Mouse (Mus musculus) CH12.LX (cell line): ENCODE data around the gene Aldh4a1. TPM values are rescaled to one million over a fixed set of nuclear protein-coding genes. Genes with fewer than 3 reads are reported as not detected.

Experiments
- DNase-seq: peaks from one replicate; pipeline ENCODE4 v3.0.0-alpha.2; 2013; ENCODE audit errors: extremely low read depth
- H3K27ac ChIP-seq: 2 replicates; pipeline ENCODE4 v1.5.1; 2012; ENCODE audit warnings: low read depth, mild to moderate bottlenecking, control low read depth, moderate library complexity; ENCODE audit not compliant: insufficient read depth
- H3K27me3 ChIP-seq: replicated peaks from 2 replicates; pipeline ENCODE3; 2012; ENCODE audit warnings: inconsistent platforms
- H3K36me3 ChIP-seq, 2 experiments: replicated peaks in 1 of 2; 2 replicates each; pipeline versions ENCODE3 to v1.6.1; 2012; ENCODE audit warnings: inconsistent platforms in 1 of 2, low read length in 1 of 2, mild to moderate bottlenecking in 1 of 2, mixed read lengths in 1 of 2, moderate library complexity in 1 of 2; ENCODE audit not compliant: control insufficient read depth in 1 of 2, insufficient read depth in 1 of 2
- H3K4me1 ChIP-seq, 2 experiments: 2 replicates each; pipeline ENCODE4 v1.6.1; 2012; ENCODE audit warnings: inconsistent platforms in 1 of 2, moderate library complexity in 1 of 2; ENCODE audit not compliant: insufficient read depth in 2 of 2, control insufficient read depth in 1 of 2
- H3K4me2 ChIP-seq: 2 replicates; pipeline ENCODE4 v1.6.1; 2012; ENCODE audit warnings: low read depth, mild to moderate bottlenecking, control low read depth; ENCODE audit not compliant: poor library complexity, insufficient read depth, severe bottlenecking
- H3K4me3 ChIP-seq, 3 experiments: fragments of 150-350 bp in 1 of 3; sonication (generic) in 1 of 3; replicated peaks in 1 of 3; 2 replicates each; pipeline versions ENCODE3 to v1.5.1; 2011 to 2012; ENCODE audit warnings: low read depth in 2 of 3, low read length in 2 of 3, mild to moderate bottlenecking in 2 of 3, moderate library complexity in 2 of 3, control low read depth in 1 of 3, improper control_type of control experiment in 1 of 3, inconsistent platforms in 1 of 3, mixed read lengths in 1 of 3; ENCODE audit not compliant: poor library complexity in 1 of 3
- H3K79me2 ChIP-seq: replicated peaks from 2 replicates; pipeline ENCODE4 v1.6.1; 2012; ENCODE audit warnings: mild to moderate bottlenecking, moderate library complexity; ENCODE audit not compliant: control insufficient read depth, poor library complexity, insufficient read depth, severe bottlenecking; ENCODE audit errors: extremely low read depth
- H3K9ac ChIP-seq: 2 replicates; pipeline ENCODE4 v1.6.1; 2012; ENCODE audit warnings: low read depth, mild to moderate bottlenecking, control low read depth, moderate library complexity; ENCODE audit not compliant: insufficient read depth
- H3K9me3 ChIP-seq: replicated peaks from 2 replicates; pipeline ENCODE3; 2012; ENCODE audit warnings: low read length, inconsistent platforms, mixed read lengths
- BHLHE40 ChIP-seq: IDR thresholded peaks from 2 replicates; pipeline ENCODE4 v1.6.1; 2011; ENCODE audit warnings: mild to moderate bottlenecking, low read depth, low read length, improper control_type of control experiment
- CHD1 ChIP-seq: IDR thresholded peaks from 2 replicates; pipeline ENCODE4 v1.6.1; 2012; ENCODE audit warnings: low read depth, low read length, improper control_type of control experiment, inconsistent platforms
- CHD2 ChIP-seq: IDR thresholded peaks from 2 replicates; pipeline ENCODE4 v1.6.1; 2011; ENCODE audit warnings: low read length, improper control_type of control experiment
- IRF4 ChIP-seq: IDR thresholded peaks from 2 replicates; pipeline ENCODE4 v1.6.1; 2014; ENCODE audit warnings: low read depth, mild to moderate bottlenecking, inconsistent platforms, low read length, improper control_type of control experiment
- KAT2A ChIP-seq: IDR thresholded peaks from 2 replicates; pipeline ENCODE4 v1.6.1; 2012; ENCODE audit warnings: low read length, improper control_type of control experiment, inconsistent platforms; ENCODE audit not compliant: insufficient replicate concordance
- MAFK ChIP-seq: IDR thresholded peaks from 2 replicates; pipeline ENCODE4 v1.6.1; 2011; ENCODE audit warnings: low read length, improper control_type of control experiment; ENCODE audit not compliant: insufficient replicate concordance
- MAZ ChIP-seq: IDR thresholded peaks from 2 replicates; pipeline ENCODE4 v1.6.1; 2012; ENCODE audit warnings: low read depth, mild to moderate bottlenecking, inconsistent platforms, low read length, improper control_type of control experiment, moderate library complexity
- MEF2A ChIP-seq: IDR thresholded peaks from 2 replicates; pipeline ENCODE4 v1.6.1; 2014; ENCODE audit warnings: low read depth, mild to moderate bottlenecking, inconsistent platforms, low read length, improper control_type of control experiment, borderline replicate concordance
- MXI1 ChIP-seq: IDR thresholded peaks from 2 replicates; pipeline ENCODE4 v1.6.1; 2011; ENCODE audit warnings: mild to moderate bottlenecking, low read depth, low read length, improper control_type of control experiment
- PAX5 ChIP-seq: IDR thresholded peaks from 2 replicates; pipeline ENCODE4 v1.6.1; 2012; ENCODE audit warnings: low read length, inconsistent platforms, mixed read lengths
- SIN3A ChIP-seq: IDR thresholded peaks from 2 replicates; pipeline ENCODE4 v1.6.1; 2012; ENCODE audit warnings: low read length, improper control_type of control experiment, inconsistent platforms
- TBP ChIP-seq: conservative IDR thresholded peaks from 2 replicates; pipeline ENCODE4 v1.6.1; 2011; ENCODE audit warnings: low read depth, low read length, improper control_type of control experiment
- ZMIZ1 ChIP-seq: IDR thresholded peaks from 2 replicates; pipeline ENCODE4 v1.6.1; 2012; ENCODE audit warnings: low read depth, mild to moderate bottlenecking, inconsistent platforms, low read length, improper control_type of control experiment
- dilution Hi-C: fragments of 300-500 bp; cut with MboI; formaldehyde crosslinking; loops from 2 replicates; pipeline ENCODE4 v1.14.3; 2020; ENCODE audit warnings: low sequenced_read_pairs; ENCODE audit not compliant: extremely low pct_unique_long_range_greater_than_20kb, extremely low pct_ligation_motif_present
- in situ Hi-C: fragments of 300-500 bp; cut with MboI; formaldehyde crosslinking; loops from 3 replicates; pipeline ENCODE4 v1.14.3; 2019; ENCODE audit warnings: low sequenced_read_pairs, low pct_ligation_motif_present, low pct_unique_long_range_greater_than_20kb, mixed read lengths
- polyA plus RNA-seq: library from polyadenylated mRNA; unstranded; fragments of >175 nt; gene quantifications from 2 replicates; pipeline ENCODE4 v1.2.1, GENCODE M21; 2012; ENCODE audit warnings: low read depth; ENCODE audit not compliant: insufficient read length
- total RNA-seq, 2 experiments: library from RNA; depleted of rRNA; stranded (reverse); fragments of 300-350 nt in 1 of 2; fragments of >200 nt in 1 of 2; gene quantifications; 2 replicates each; pipeline ENCODE4 v1.2.3; 2012 to 2014

The Aldh4a1 gene
- total and polyA plus RNA-seq, 3 experiments = 6.5 to 18.0 (median 6.5) TPM

DNA sequence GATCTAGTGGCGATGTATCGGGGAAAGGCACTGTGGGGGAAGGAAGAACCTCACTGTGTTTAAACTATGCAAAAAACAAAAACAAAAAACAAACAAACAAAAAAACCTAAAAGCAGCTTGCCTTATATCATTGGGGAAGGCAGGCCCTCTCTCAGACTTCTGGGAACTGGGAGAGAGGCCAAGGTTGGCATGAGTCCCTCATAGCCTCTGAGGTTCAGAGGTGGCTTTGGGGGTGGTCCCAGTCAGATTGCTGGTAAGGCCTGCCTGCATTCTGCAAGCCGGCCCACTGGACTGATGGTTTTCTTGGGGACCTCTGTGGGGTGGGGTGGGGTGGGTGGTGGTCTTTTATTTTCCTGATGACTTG, 5.7 kb upstream of the Aldh4a1 start:
- dilution Hi-C loops (no loop called here), in situ Hi-C loops (no loop called here)
- peak; percentile 71; the same call in 1 of the 2 replicates for TF ChIP-seq CHD1
- no peak for TF ChIP-seq MAZ
- TF ChIP-seq MAFK = no peak
- no peak for TF ChIP-seq IRF4
- no peak for TF ChIP-seq MXI1
- TF ChIP-seq CHD2 = no peak
- TF ChIP-seq ZMIZ1 = no peak
- TF ChIP-seq TBP = no peak
- TF ChIP-seq MEF2A = no peak
- TF ChIP-seq KAT2A = no peak
- peak; percentile 47; the same call in 1 of the 2 replicates for TF ChIP-seq SIN3A
- no peak for TF ChIP-seq PAX5
- H3K79me2 ChIP-seq = no peaks in the 10 kb centered on the region
- H3K9ac ChIP-seq = peak overlapping the region; percentile 57
- peak overlapping the region; percentile 83; the same call in 1 of the 2 replicates for H3K4me2 ChIP-seq
- peaks cover 18% of the 10 kb centered on the region for H3K9me3 ChIP-seq
- peaks cover 5% of the 10 kb centered on the region for H3K27me3 ChIP-seq
- peaks cover 6 to 20% of the 10 kb centered on the region in 2 experiments for H3K4me1 ChIP-seq
- H3K36me3 ChIP-seq = no peaks in the 10 kb centered on the region
- H3K4me3 ChIP-seq = peak overlapping the region in 2 of 3 experiments; percentile 18 to 54
- DNase-seq = no peak
- H3K27ac ChIP-seq = no peak overlapping the region

- dilution Hi-C loops = no loop called here
- Histone ChIP-seq H3K9ac (no peak overlapping the region), H3K4me1 (peaks cover 12 to 31% of the 10 kb centered on the region in 2 experiments)
- TF ChIP-seq MAZ (no peak), BHLHE40 (no peak), ZMIZ1 (no peak)
- TF ChIP-seq, all 38 proteins: peak for 0
- Histone ChIP-seq H3K9me3 (peaks cover 1% of the 10 kb centered on the region), H3K79me2 (no peaks in the 10 kb centered on the region), H3K36me3 (no peaks in the 10 kb centered on the region), H3K4me2 (no peak overlapping the region), H3K27ac (no peak overlapping the region), H3K4me3 (no peak overlapping the region), H3K27me3 (peaks cover 12% of the 10 kb centered on the region)
- in situ Hi-C loops = loop anchor here (5.0 kb wide), 1 partner anchor 147 kb away; no protein-coding TSS in a partner anchor
- no peak for DNase-seq
Measured at GRCm38 (mm10) chr4:139619765-139620164, 2.9 kb upstream of the Aldh4a1 start.
